In the genomic region with DNA sequence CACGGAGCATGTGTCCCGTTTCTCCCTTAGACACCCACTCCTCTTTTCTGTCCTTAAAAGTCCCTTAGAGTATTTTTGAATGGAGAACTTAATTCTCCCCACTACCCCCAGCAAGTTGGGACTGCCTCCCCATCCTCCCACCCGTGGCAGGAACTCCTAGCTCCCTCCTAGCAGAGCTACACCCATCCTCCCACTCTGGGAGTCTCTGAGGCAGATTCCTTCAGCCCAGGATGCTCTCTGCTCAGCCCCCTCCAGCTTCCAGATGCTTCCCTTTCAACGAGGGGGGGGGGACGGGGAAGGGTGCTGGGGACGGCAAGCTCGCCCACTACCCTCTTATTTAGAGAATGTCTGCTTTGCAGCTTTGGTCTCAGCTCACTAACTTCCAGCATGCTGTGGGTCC, we compare ENCODE assay signal across 9 mouse cellular contexts. TPM values are rescaled to one million over a fixed set of nuclear protein-coding genes. Genes with fewer than 3 reads are reported as not detected.
DNase-seq lines count a peak whose midpoint lies in the region; ATAC-seq and TF ChIP-seq lines count a peak whose summit lies in the region.
"Had no signal": no experiment of that assay in that cellular context is flagged by ENCODE, and none has a peak within 500 bp of the region (broad histone marks: within the 10 kb centered on the region; RNA-seq: fewer than 3 reads in every experiment).

No protein-coding gene starts in this region.

- peaks cover 36% of the 10 kb centered on the region for H3K27me3 ChIP-seq in heart, embryonic 10.5 days (ENCODE audit: insufficient read depth, poor library complexity, severe bottlenecking)
- H3K27me3 ChIP-seq in lung, postnatal 0 days (replicated peaks; ENCODE audit: insufficient read depth, low read length): peaks cover 15% of the 10 kb centered on the region; the same call in 1 of the 2 replicates
- H3K27me3 ChIP-seq in limb, embryonic 12.5 days: peaks cover 32% of the 10 kb centered on the region
- H3K27me3 ChIP-seq in stomach, embryonic 15.5 days (replicated peaks): no peaks in the 10 kb centered on the region

- peaks cover 12% of the 10 kb centered on the region for H3K4me1 ChIP-seq in heart, embryonic 10.5 days
- H3K4me1 ChIP-seq in lung, postnatal 0 days (ENCODE audit: insufficient read depth, low read depth, low read length): peaks cover 9% of the 10 kb centered on the region; the same call in 1 of the 2 replicates
- peaks cover 5% of the 10 kb centered on the region; the same call in 1 of the 2 replicates for H3K4me1 ChIP-seq in limb, embryonic 12.5 days (replicated peaks)
- peaks cover 7% of the 10 kb centered on the region; the same call in 1 of the 2 replicates for H3K4me1 ChIP-seq in stomach, embryonic 15.5 days

- no peak overlapping the region for H3K27ac ChIP-seq in heart, embryonic 10.5 days
- H3K27ac ChIP-seq in lung, postnatal 0 days (ENCODE audit: low read length): no peak overlapping the region
- H3K27ac ChIP-seq in limb, embryonic 12.5 days: no peak overlapping the region
- H3K27ac ChIP-seq in stomach, embryonic 15.5 days: peak overlapping the region; percentile 75; the same call in 1 of the 2 replicates

- no peaks in the 10 kb centered on the region for H3K9me3 ChIP-seq in heart, embryonic 10.5 days
- H3K9me3 ChIP-seq in lung, postnatal 0 days (ENCODE audit: low read length): no peaks in the 10 kb centered on the region
- no peaks in the 10 kb centered on the region for H3K9me3 ChIP-seq in limb, embryonic 12.5 days
- H3K9me3 ChIP-seq in stomach, embryonic 15.5 days: no peaks in the 10 kb centered on the region

- peak overlapping the region; percentile 62; the same call in 1 of the 2 replicates for H3K4me2 ChIP-seq in lung, postnatal 0 days (replicated peaks; ENCODE audit: low read depth, low read length)
- peak overlapping the region; percentile 90 for H3K4me2 ChIP-seq in limb, embryonic 12.5 days
- H3K4me2 ChIP-seq in stomach, embryonic 15.5 days: peak overlapping the region; percentile 76

- ATAC-seq in lung, postnatal 0 days: no peak
- ATAC-seq in limb, embryonic 12.5 days (ENCODE audit: insufficient number of reproducible peaks, insufficient read depth, low FRiP score, low TSS enrichment, low read depth): no peak
- ATAC-seq in stomach, embryonic 15.5 days (ENCODE audit: insufficient read depth, low FRiP score, low read depth): no peak

- H3K36me3 ChIP-seq in heart, embryonic 10.5 days: no peaks in the 10 kb centered on the region
- H3K36me3 ChIP-seq in lung, postnatal 0 days (ENCODE audit: insufficient read depth, low read length): no peaks in the 10 kb centered on the region
- H3K36me3 ChIP-seq in limb, embryonic 12.5 days: no peaks in the 10 kb centered on the region
- H3K36me3 ChIP-seq in stomach, embryonic 15.5 days: no peaks in the 10 kb centered on the region

- 29% methylated on average over 7 of the region's 7 CpGs for WGBS in heart, embryonic 10.5 days
- 15% methylated on average over 7 of the region's 7 CpGs for WGBS in lung, postnatal 0 days
- 18% methylated on average over 7 of the region's 7 CpGs for WGBS in limb, embryonic 12.5 days
- WGBS in stomach, embryonic 15.5 days: 12% methylated on average over 7 of the region's 7 CpGs

- no peak for TF ChIP-seq EP300 in lung, postnatal 0 days (IDR thresholded peaks at IDR 0.05)

- H3K4me3 ChIP-seq in heart, embryonic 10.5 days: peak overlapping the region; percentile 60; the same call in 1 of the 2 replicates
- H3K4me3 ChIP-seq in lung, postnatal 0 days (ENCODE audit: low read depth, low read length): peak overlapping the region; percentile 30; the same call in 1 of the 2 replicates
- H3K4me3 ChIP-seq in limb, embryonic 12.5 days (replicated peaks): no peak overlapping the region
- H3K4me3 ChIP-seq in stomach, embryonic 15.5 days (replicated peaks): peak overlapping the region; percentile 47

- no peak for DNase-seq in heart, embryonic 10.5 days (ENCODE audit: low spot score)
- no peak for DNase-seq in heart, adult 18-20 months
- no peak for DNase-seq in lung, postnatal 0 days (ENCODE audit: low spot score)
- DNase-seq in lung, postnatal 25 days (ENCODE audit: low spot score): no peak
- DNase-seq in thymus, postnatal 36 days: no peak
- DNase-seq in embryo, embryonic 10.5 days (ENCODE audit: low spot score): no peak
- DNase-seq: gastrocnemius, postnatal 25 days had no signal

- no peak for TF ChIP-seq CTCF in lung, postnatal 0 days (IDR thresholded peaks at IDR 0.05)

- H3K9ac ChIP-seq in lung, postnatal 0 days (replicated peaks; ENCODE audit: low read depth): no peak overlapping the region
- H3K9ac ChIP-seq in limb, embryonic 12.5 days (replicated peaks): no peak overlapping the region
- peak overlapping the region; percentile 9; the same call in 1 of the 2 replicates for H3K9ac ChIP-seq in stomach, embryonic 15.5 days

RNA-seq across cellular contexts. Expression of gene Cyp2s1, which starts 1.1 kb away (rescaled TPM):
- 4.7 and 5.5 TPM in 2 replicates for polyA plus RNA-seq in heart, embryonic 10.5 days (2016; fragmentation: Nextera tagmentation; extraction: Ambion mirVana)
- total RNA-seq in heart, adult 18-20 months (2021): 1 to 10 TPM; 3.4 to 8.6 TPM
- polyA plus RNA-seq in lung, postnatal 0 days (2015; fragmentation: Nextera tagmentation; extraction: Ambion mirVana): 51.9 and 53.1 TPM in 2 replicates
- polyA plus RNA-seq in limb, embryonic 12.5 days (2016; fragmentation: Nextera tagmentation; extraction: Ambion mirVana): 1.2 and 2.1 TPM in 2 replicates
- 35.3 and 35.6 TPM in 2 replicates for polyA plus RNA-seq in stomach, embryonic 15.5 days (2015; fragmentation: Nextera tagmentation; extraction: Ambion mirVana)

RNA-seq across cellular contexts. Expression of gene Axl, which starts 27.1 kb away (rescaled TPM):
- polyA plus RNA-seq in heart, embryonic 10.5 days (2016; fragmentation: Nextera tagmentation; extraction: Ambion mirVana): 53.3 and 54.3 TPM in 2 replicates
- 10 to 100 TPM; 52.0 to 57.2 TPM for total RNA-seq in heart, adult 18-20 months (2021)
- polyA plus RNA-seq in lung, postnatal 0 days (2015; fragmentation: Nextera tagmentation; extraction: Ambion mirVana): 74.6 and 81.6 TPM in 2 replicates
- 56.3 and 57.2 TPM in 2 replicates for polyA plus RNA-seq in limb, embryonic 12.5 days (2016; fragmentation: Nextera tagmentation; extraction: Ambion mirVana)
- polyA plus RNA-seq in stomach, embryonic 15.5 days (2015; fragmentation: Nextera tagmentation; extraction: Ambion mirVana): 83.7 and 88.6 TPM in 2 replicates
